Mouse (Mus musculus) small intestine, adult 2 months (tissue): ENCODE measurements around the gene Anp32a. TPM values are rescaled to one million over a fixed set of nuclear protein-coding genes. Genes with fewer than 3 reads are reported as not detected.
A peak's percentile ranks its signal among the peaks of the same experiment; 100 is the strongest.

ENCODE experiments used
- H3K27ac ChIP-seq: fragments of 200-500 bp; 2 replicates; pipeline ENCODE4 v1.5.1; 2012; ENCODE audit warnings: low read depth, low read length, control low read depth, inconsistent platforms; ENCODE audit not compliant: insufficient read depth
- H3K27me3 ChIP-seq: fragments of 200-500 bp; 2 replicates; pipeline ENCODE4 v1.6.1; 2012; ENCODE audit warnings: mild to moderate bottlenecking, moderate library complexity, low read length, inconsistent platforms; ENCODE audit not compliant: control insufficient read depth, insufficient read depth
- H3K36me3 ChIP-seq: fragments of 200-500 bp; 2 replicates; pipeline ENCODE4 v1.6.1; 2012; ENCODE audit warnings: mild to moderate bottlenecking, low read length, control low read depth, inconsistent platforms; ENCODE audit not compliant: control insufficient read depth, insufficient read depth
- H3K4me1 ChIP-seq: fragments of 200-500 bp; 2 replicates; pipeline ENCODE4 v1.6.1; 2012; ENCODE audit warnings: low read length, inconsistent platforms, mixed read lengths; ENCODE audit not compliant: control insufficient read depth, insufficient read depth, insufficient read length
- H3K4me3 ChIP-seq: fragments of 200-500 bp; 2 replicates; pipeline ENCODE4 v1.5.1; 2012; ENCODE audit warnings: low read depth, mild to moderate bottlenecking, control low read depth, inconsistent platforms, low read length, moderate library complexity
- CTCF ChIP-seq: fragments of 200-500 bp; IDR thresholded peaks from 2 replicates; pipeline ENCODE4 v1.5.1; 2012; ENCODE audit warnings: low read depth, mild to moderate bottlenecking, control low read depth, inconsistent platforms, low read length, moderate library complexity, mixed read lengths; ENCODE audit not compliant: insufficient replicate concordance, insufficient read length; ENCODE audit errors: extremely low read depth
- POLR2A ChIP-seq: fragments of 200-500 bp; IDR thresholded peaks from 2 replicates; pipeline ENCODE4 v1.6.1; 2012; ENCODE audit warnings: low read depth, mild to moderate bottlenecking, control low read depth, inconsistent platforms, low read length, moderate library complexity
- WGBS: fragments of 180-500 bp; shearing (Covaris S2); methylation state at CpG from one replicate; pipeline ENCODE4 v1.1.7; 2018; 5-methylcytosine and 5-hydroxymethylcytosine counted together
- polyA plus RNA-seq: library from polyadenylated mRNA; depleted of rRNA; stranded (reverse); fragments of >200 nt; gene quantifications from 2 replicates; pipeline ENCODE4 v1.2.3, GENCODE M21; 2012

Gene Anp32a
- polyA plus RNA-seq, 1 experiment, result 4.7 TPM

DNA sequence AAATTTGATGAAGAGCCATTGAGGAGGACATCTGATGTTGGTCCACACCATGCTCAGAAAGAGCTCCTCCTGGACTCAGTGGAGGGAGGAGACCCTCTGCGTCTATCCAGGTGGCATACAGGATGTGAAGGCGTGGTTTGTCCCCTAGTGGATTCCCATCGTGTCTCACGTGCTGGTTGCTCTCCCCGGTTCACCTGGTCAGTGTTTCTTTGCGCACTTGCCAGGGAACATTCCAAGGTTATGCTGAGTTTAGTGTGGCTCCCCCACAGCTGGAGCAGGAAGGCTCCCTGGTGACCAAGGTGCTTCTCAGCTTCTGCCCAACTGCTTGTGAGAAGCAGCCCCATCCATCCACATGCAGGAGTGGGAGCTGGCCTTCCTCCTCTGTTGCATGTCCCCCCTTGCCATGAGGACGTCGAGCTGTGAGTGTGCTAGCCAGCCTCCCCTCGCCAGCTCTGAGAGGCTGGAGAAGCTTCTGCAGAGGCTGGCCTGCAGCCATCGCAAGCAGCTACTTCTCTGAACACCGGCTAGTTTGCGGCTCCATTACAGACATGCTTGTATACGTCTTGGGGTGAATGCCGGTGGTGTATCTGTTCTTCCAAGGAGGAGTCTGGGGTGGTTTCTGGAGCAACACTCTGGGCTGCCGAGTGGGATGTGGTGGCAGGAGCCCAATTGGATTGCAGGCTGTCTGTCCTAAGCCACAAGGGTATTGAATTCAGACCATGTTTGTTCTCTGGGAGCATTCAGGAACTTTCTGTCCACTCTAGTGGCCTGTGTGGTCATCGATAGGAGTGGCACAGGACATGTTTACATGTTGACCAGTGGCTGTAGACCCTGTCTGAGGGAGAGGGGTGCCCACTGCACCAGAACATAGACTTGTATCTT, 14.0 kb downstream of the Anp32a start:
- Histone ChIP-seq H3K36me3 (no peaks in the 10 kb centered on the region; the same call in 1 of the 2 replicates), H3K4me3 (no peak overlapping the region), H3K27ac (no peak overlapping the region), H3K4me1 (peaks cover 22% of the 10 kb centered on the region), H3K27me3 (no peaks in the 10 kb centered on the region)
- TF ChIP-seq POLR2A, result no peak
- TF ChIP-seq CTCF, result no peak
- 72% methylated on average over 16 of the region's 16 CpGs for WGBS

DNA sequence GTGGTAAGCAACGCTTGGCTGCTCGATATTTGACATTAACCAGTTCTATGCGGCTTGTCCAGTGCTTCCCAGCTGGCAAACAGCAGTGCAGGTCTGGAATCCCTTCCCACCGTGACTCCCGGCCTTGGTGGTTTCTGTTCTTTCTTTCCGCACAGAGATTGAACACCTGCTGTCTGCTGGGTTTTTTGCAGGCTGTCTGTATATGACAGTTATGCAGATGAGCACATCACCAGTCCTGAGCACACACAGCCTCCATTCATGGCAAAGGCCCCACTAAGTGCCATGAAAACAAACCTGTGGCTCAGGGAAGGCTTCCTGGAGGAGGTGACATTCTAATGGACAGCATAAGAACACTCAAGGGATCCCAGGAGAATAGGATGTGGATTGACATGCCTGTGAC, 14.7 kb downstream of the Anp32a start:
- WGBS, result 83% methylated on average over 6 of the region's 6 CpGs
- TF ChIP-seq CTCF (no peak), POLR2A (no peak)
- Histone ChIP-seq H3K27ac (no peak overlapping the region), H3K36me3 (no peaks in the 10 kb centered on the region; the same call in 1 of the 2 replicates), H3K27me3 (no peaks in the 10 kb centered on the region), H3K4me1 (peaks cover 22% of the 10 kb centered on the region), H3K4me3 (no peak overlapping the region)

DNA sequence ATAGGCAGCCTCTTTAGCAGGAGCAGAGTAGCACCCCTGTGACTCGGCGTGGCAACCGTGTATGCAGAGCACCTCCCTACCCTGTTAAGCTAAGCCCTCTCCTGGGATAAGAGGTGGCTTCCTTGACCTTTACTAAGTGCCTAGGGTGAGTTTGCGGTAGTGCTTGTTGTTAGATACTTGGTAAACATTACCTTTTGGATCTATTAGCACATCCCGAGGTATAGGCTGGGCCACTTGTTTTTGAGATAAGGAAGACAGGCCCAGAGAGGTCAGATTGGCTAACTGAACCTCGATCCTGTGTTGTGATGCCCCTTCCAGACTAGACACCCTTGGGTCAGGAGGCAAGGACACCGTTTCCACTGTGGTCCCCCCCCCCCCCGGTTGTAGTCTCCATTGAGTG, 16.5 kb downstream of the Anp32a start:
- Histone ChIP-seq H3K36me3 (no peaks in the 10 kb centered on the region; the same call in 1 of the 2 replicates), H3K4me1 (peaks cover 19% of the 10 kb centered on the region), H3K27me3 (no peaks in the 10 kb centered on the region), H3K27ac (no peak overlapping the region), H3K4me3 (no peak overlapping the region)
- 42% methylated on average over 8 of the region's 8 CpGs for WGBS
- TF ChIP-seq POLR2A (no peak), CTCF (no peak)

DNA sequence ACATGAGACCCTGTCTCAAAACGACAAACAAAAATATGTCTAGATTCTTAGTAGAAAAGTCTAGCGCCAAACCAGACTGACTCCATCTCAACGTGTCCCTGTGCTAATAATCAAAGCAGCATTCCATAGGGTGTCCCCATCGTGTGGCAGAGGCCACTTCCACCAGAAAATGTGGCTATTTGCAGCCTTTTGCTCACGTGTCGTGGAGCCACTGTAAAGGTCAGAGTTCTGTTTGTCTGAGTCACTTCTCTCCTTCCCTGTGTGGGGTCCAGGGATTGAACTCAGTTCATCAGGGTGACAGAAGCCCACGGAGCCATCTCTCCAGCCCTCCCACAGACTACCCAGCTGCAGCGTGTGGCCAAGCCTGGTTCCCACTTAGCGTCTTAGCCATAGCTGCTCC, 17.8 kb downstream of the Anp32a start:
- H3K4me1 ChIP-seq, result peaks cover 12% of the 10 kb centered on the region
- WGBS, result 65% methylated on average over 9 of the region's 9 CpGs
- H3K27ac ChIP-seq, result no peak overlapping the region
- no peak for TF ChIP-seq POLR2A
- no peak for TF ChIP-seq CTCF
- H3K4me3 ChIP-seq, result no peak overlapping the region
- no peaks in the 10 kb centered on the region; the same call in 1 of the 2 replicates for H3K36me3 ChIP-seq
- no peaks in the 10 kb centered on the region for H3K27me3 ChIP-seq

DNA sequence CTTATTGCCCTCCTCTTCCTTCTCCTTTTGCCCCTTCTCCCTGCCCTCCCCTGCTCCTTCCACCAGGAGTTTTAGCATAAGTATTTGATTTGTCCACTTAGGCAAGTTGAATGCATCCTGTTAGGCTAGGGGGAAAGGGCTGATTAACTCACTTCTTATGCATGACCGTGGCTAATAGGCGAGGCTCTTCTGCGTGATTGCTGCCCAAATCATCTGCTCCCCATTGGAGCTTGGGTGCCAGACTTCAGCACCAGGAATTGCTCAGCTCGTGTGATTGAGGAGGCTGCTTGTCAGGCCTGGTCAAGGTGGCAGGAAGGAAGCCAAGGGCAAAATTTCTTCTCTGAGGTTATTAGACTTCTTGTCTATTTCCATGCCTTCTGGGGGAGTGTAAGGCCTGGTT, 19.8 kb downstream of the Anp32a start:
- Histone ChIP-seq H3K27me3 (no peaks in the 10 kb centered on the region), H3K4me1 (peaks cover 9% of the 10 kb centered on the region), H3K4me3 (no peak overlapping the region), H3K27ac (no peak overlapping the region), H3K36me3 (no peaks in the 10 kb centered on the region; the same call in 1 of the 2 replicates)
- TF ChIP-seq CTCF (no peak), POLR2A (no peak)
- WGBS, result 32% methylated on average over 4 of the region's 4 CpGs

DNA sequence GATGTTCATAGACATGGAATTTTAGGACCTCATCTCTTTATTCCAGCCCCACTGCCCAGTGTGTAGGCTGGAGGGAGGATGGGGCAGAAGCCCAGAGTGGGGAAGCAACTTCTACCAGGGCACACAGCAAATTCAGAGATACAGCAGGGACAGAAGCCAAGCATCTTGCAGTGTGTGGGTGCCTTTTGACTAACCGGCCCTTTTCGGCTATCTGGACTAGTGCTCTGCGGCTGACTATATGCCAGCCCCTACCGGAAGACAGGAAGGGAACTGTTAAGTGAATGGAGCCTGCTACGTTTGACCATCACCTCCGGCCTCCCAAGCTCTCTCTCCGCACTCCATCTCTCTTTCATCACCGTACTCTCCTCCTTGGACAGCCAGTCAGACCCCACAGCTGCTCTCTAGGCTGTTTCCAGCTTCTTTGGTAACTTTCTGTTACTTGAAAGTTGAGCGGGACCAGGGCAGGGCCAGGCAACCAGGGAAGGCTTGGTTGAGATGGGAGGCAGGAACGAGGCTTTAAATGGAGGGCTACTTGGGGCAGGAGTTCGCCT, 21.8 kb downstream of the Anp32a start:
- H3K4me1 ChIP-seq, result peaks cover 9% of the 10 kb centered on the region
- no peak overlapping the region for H3K4me3 ChIP-seq
- no peaks in the 10 kb centered on the region for H3K27me3 ChIP-seq
- 70% methylated on average over 11 of the region's 11 CpGs for WGBS
- H3K27ac ChIP-seq, result no peak overlapping the region
- no peaks in the 10 kb centered on the region; the same call in 1 of the 2 replicates for H3K36me3 ChIP-seq
- TF ChIP-seq CTCF, result no peak
- TF ChIP-seq POLR2A, result no peak

DNA sequence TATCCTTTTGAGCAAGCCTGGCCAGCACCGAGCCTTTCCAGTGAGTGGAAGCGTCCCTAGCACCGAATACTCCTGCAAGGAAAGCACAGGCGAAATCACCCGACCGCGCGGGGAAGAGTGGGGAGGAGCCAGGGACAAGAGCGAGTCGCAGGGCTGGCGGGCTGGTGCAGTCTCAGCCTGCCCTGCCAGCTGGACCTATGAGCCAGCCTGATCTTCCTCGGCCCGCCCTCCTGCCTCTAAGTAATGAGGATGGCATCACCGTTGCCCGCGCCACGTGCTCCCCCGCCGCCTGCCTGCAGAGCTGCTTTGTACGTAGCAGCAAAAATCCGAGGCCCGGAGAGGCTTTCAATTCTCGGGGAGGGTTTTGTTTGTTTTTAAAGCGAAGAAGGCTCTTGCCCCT, 22.5 kb downstream of the Anp32a start:
- peaks cover 13% of the 10 kb centered on the region for H3K4me1 ChIP-seq
- H3K27me3 ChIP-seq, result no peaks in the 10 kb centered on the region
- H3K4me3 ChIP-seq, result peak overlapping the region; percentile 21
- no peaks in the 10 kb centered on the region; the same call in 1 of the 2 replicates for H3K36me3 ChIP-seq
- WGBS, result 4% methylated on average over 24 of the region's 24 CpGs
- no peak overlapping the region for H3K27ac ChIP-seq
- no peak for TF ChIP-seq POLR2A
- TF ChIP-seq CTCF, result no peak
